Mouse (Mus musculus): ENCODE measurements around the gene Tsen54. TPM values are rescaled to one million over a fixed set of nuclear protein-coding genes. Genes with fewer than 3 reads are reported as not detected.

The Tsen54 gene
- polyA plus RNA-seq, 1 experiment, result 28.9 TPM

- no peak for DNase-seq
- WGBS, result 77% methylated on average over 17 of the region's 17 CpGs
Measured at GRCm38 (mm10) chr11:115777487-115778335, 36.8 kb upstream of the Tsen54 start.

GRCm38 (mm10) chr11:115779038-115779571, 35.4 kb upstream of the Tsen54 start:
- Histone ChIP-seq H3K4me3 (replicated peaks; ENCODE audit: extremely low read depth, low read depth, low read length) (no peak overlapping the region), H3K4me1 (ENCODE audit: control insufficient read depth, insufficient read depth, low read length) (peaks cover 31% of the 10 kb centered on the region)
- peak; percentile 67; the same call in 1 of the 2 replicates for TF ChIP-seq POLR2A (IDR thresholded peaks at IDR 0.05; ENCODE audit: borderline replicate concordance, extremely low read depth, low read depth, low read length)
- no peak for TF ChIP-seq CTCF (IDR thresholded peaks at IDR 0.05; ENCODE audit: insufficient read depth, low read length)
- DNase-seq, result peak; percentile 90
- WGBS, result 7% methylated on average over 9 of the region's 9 CpGs

More at GRCm38 (mm10) chr11:115777487-115778335, 36.8 kb upstream of the Tsen54 start:
- Histone ChIP-seq H3K4me3 (replicated peaks; ENCODE audit: extremely low read depth, low read depth, low read length) (no peak overlapping the region), H3K4me1 (ENCODE audit: control insufficient read depth, insufficient read depth, low read length) (peaks cover 33% of the 10 kb centered on the region)
- TF ChIP-seq CTCF (IDR thresholded peaks at IDR 0.05; ENCODE audit: insufficient read depth, low read length) (no peak), POLR2A (IDR thresholded peaks at IDR 0.05; ENCODE audit: borderline replicate concordance, extremely low read depth, low read depth, low read length) (no peak)

- H3K4me3 ChIP-seq (replicated peaks; ENCODE audit: extremely low read depth, low read depth, low read length), result no peak overlapping the region
- H3K4me1 ChIP-seq (ENCODE audit: control insufficient read depth, insufficient read depth, low read length), result peaks cover 27% of the 10 kb centered on the region
- WGBS, result 47% methylated on average over 20 of the region's 20 CpGs
- no peak for TF ChIP-seq POLR2A (IDR thresholded peaks at IDR 0.05; ENCODE audit: borderline replicate concordance, extremely low read depth, low read depth, low read length)
- TF ChIP-seq CTCF (IDR thresholded peaks at IDR 0.05; ENCODE audit: insufficient read depth, low read length), result no peak
- DNase-seq, result no peak
Measured at GRCm38 (mm10) chr11:115780141-115781070, 34.1 kb upstream of the Tsen54 start.

- TF ChIP-seq POLR2A (IDR thresholded peaks at IDR 0.05; ENCODE audit: borderline replicate concordance, extremely low read depth, low read depth, low read length), result no peak
- no peak for TF ChIP-seq CTCF (IDR thresholded peaks at IDR 0.05; ENCODE audit: insufficient read depth, low read length)
- H3K4me3 ChIP-seq (replicated peaks; ENCODE audit: extremely low read depth, low read depth, low read length), result no peak overlapping the region
- 65% methylated on average over 6 of the region's 6 CpGs for WGBS
Measured at GRCm38 (mm10) chr11:115786473-115786872, 28.1 kb upstream of the Tsen54 start.

GRCm38 (mm10) chr11:115789787-115790186, 24.7 kb upstream of the Tsen54 start:
- DNase-seq, result no peak
- no peaks in the 10 kb centered on the region for H3K4me1 ChIP-seq (ENCODE audit: control insufficient read depth, insufficient read depth, low read length)
- no peak for TF ChIP-seq CTCF (IDR thresholded peaks at IDR 0.05; ENCODE audit: insufficient read depth, low read length)
- no peak for TF ChIP-seq POLR2A (IDR thresholded peaks at IDR 0.05; ENCODE audit: borderline replicate concordance, extremely low read depth, low read depth, low read length)
- WGBS, result 94% methylated on average over 7 of the region's 7 CpGs
- H3K4me3 ChIP-seq (replicated peaks; ENCODE audit: extremely low read depth, low read depth, low read length), result no peak overlapping the region

More at GRCm38 (mm10) chr11:115786473-115786872, 28.1 kb upstream of the Tsen54 start:
- H3K4me1 ChIP-seq (ENCODE audit: control insufficient read depth, insufficient read depth, low read length), result no peaks in the 10 kb centered on the region
- no peak for DNase-seq

GRCm38 (mm10) chr11:115791919-115792318, 22.6 kb upstream of the Tsen54 start:
- no peaks in the 10 kb centered on the region for H3K4me1 ChIP-seq (ENCODE audit: control insufficient read depth, insufficient read depth, low read length)
- no peak overlapping the region for H3K4me3 ChIP-seq (replicated peaks; ENCODE audit: extremely low read depth, low read depth, low read length)
- no peak for TF ChIP-seq POLR2A (IDR thresholded peaks at IDR 0.05; ENCODE audit: borderline replicate concordance, extremely low read depth, low read depth, low read length)
- TF ChIP-seq CTCF (IDR thresholded peaks at IDR 0.05; ENCODE audit: insufficient read depth, low read length), result no peak
- WGBS, result 95% methylated on average over 16 of the region's 16 CpGs
- no peak for DNase-seq

- Histone ChIP-seq H3K4me3 (replicated peaks; ENCODE audit: extremely low read depth, low read depth, low read length) (no peak overlapping the region), H3K4me1 (ENCODE audit: control insufficient read depth, insufficient read depth, low read length) (no peaks in the 10 kb centered on the region)
- TF ChIP-seq CTCF (IDR thresholded peaks at IDR 0.05; ENCODE audit: insufficient read depth, low read length) (no peak), POLR2A (IDR thresholded peaks at IDR 0.05; ENCODE audit: borderline replicate concordance, extremely low read depth, low read depth, low read length) (no peak)
- 86% methylated on average over 14 of the region's 14 CpGs for WGBS
- no peak for DNase-seq
Measured at GRCm38 (mm10) chr11:115792353-115792752, 22.2 kb upstream of the Tsen54 start.

GRCm38 (mm10) chr11:115796898-115797297, 17.6 kb upstream of the Tsen54 start:
- TF ChIP-seq CTCF (IDR thresholded peaks at IDR 0.05; ENCODE audit: insufficient read depth, low read length) (no peak), POLR2A (IDR thresholded peaks at IDR 0.05; ENCODE audit: borderline replicate concordance, extremely low read depth, low read depth, low read length) (no peak)
- Histone ChIP-seq H3K4me1 (ENCODE audit: control insufficient read depth, insufficient read depth, low read length) (no peaks in the 10 kb centered on the region), H3K4me3 (replicated peaks; ENCODE audit: extremely low read depth, low read depth, low read length) (no peak overlapping the region)
- WGBS, result 49% methylated on average over 15 of the region's 15 CpGs
- DNase-seq, result no peak

GRCm38 (mm10) chr11:115797665-115798064, 16.9 kb upstream of the Tsen54 start:
- no peak for DNase-seq
- Histone ChIP-seq H3K4me3 (replicated peaks; ENCODE audit: extremely low read depth, low read depth, low read length) (no peak overlapping the region), H3K4me1 (ENCODE audit: control insufficient read depth, insufficient read depth, low read length) (no peaks in the 10 kb centered on the region)
- TF ChIP-seq POLR2A (IDR thresholded peaks at IDR 0.05; ENCODE audit: borderline replicate concordance, extremely low read depth, low read depth, low read length) (peak; percentile 16; the same call in 1 of the 2 replicates), CTCF (IDR thresholded peaks at IDR 0.05; ENCODE audit: insufficient read depth, low read length) (no peak)
- 64% methylated on average over 9 of the region's 9 CpGs for WGBS

Data from lung, adult 2 months (tissue).